Mouse (Mus musculus): ENCODE measurements around the gene Vsx1.
A peak's percentile ranks its signal among the peaks of the same experiment; 100 is the strongest.

Vsx1 gene

DNA sequence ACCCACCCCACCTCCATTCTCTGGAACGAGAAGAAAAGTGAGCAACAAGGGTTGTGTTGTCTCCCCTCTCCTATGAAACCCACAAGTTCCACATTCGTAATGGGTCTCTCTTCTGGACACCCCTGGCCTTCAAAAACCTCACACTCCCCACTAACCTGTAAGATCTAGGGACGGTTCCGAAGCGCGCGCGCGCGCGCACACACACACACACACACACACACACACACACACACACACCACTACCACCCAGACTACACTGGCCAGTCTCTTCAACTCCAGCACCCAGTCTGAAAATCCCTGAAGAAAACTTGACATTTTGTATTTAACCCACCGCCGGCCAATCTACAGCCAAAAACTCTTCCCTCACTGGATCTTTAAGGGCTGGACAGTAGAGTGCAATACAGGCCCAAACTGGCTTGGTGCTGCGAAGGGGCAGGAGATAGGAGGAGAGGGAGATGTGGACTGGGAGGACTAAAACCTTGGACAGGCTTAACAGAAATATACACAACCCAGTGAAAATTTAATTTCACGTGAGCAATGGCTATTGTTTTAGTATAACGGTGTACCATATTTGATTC is at the start of gene Vsx1:
Vsx1 (minus strand) TSS at position 138 of the 578 bp plus-strand sequence.
- DNase-seq (ENCODE audit: low read depth), result no peak

DNA sequence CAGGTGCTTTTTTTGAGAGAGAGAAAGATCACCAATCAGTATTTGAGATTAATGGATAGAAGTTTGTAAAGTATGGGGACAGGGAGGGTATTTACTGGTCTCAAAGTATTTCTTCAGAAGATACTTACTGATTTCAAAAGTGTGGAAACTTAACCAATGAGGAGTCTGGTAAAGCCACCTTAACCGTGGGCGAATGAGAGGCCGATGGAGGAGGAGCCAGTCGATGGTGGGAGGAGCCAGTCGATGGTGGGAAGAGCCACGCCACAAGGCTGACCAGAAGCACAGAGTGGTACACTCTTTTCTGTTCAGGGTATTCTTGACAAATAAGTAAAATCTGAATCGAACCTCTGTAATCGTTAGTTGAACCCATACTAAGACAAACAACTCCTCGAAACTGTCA is 48.7 kb upstream of the Vsx1 start:
- no peak for DNase-seq (ENCODE audit: low read depth)

DNA sequence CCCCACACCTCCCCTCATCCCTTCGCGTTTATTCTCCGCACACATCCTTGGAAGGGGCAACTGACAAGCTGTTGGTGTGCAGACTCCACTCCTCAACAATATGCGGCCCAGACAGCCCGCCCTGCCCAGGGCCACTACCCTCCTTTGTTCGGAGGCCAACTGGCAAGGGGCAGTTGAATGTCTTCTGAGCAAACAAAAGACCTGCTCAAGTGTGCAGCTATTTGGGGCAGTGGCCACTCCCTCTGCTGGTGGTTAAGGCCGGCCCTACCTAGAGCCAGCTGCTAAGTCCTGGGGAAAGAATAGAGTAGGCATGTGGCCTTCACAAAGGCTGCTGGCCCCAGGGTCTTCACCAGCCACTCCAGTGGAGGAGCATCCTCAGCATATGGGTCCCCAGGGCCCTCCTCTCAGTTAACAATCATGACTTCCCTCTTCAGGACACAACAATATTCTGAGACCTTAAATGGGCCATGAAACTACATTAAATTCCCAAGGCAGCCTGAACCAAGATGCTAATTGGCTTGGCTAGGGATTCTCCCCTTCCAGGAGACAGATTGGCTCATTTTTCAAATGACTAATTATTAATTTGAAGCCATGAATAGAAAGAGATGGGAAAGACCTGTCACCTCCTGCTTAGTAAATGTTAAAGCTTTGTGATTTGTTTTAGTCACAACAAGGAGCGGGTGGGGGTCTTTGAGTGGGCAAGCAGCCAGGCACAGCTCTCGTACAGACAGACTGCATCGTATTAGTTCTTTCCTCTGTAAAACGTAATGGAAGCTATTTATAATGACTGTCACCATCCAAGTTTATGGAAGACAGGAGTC is 46.8 kb upstream of the Vsx1 start:
- no peak for DNase-seq (ENCODE audit: low read depth)

- no peak for DNase-seq (ENCODE audit: low read depth)
Measured at GRCm38 (mm10) chr2:150712167-150712674, 23.1 kb upstream of the Vsx1 start.

DNA sequence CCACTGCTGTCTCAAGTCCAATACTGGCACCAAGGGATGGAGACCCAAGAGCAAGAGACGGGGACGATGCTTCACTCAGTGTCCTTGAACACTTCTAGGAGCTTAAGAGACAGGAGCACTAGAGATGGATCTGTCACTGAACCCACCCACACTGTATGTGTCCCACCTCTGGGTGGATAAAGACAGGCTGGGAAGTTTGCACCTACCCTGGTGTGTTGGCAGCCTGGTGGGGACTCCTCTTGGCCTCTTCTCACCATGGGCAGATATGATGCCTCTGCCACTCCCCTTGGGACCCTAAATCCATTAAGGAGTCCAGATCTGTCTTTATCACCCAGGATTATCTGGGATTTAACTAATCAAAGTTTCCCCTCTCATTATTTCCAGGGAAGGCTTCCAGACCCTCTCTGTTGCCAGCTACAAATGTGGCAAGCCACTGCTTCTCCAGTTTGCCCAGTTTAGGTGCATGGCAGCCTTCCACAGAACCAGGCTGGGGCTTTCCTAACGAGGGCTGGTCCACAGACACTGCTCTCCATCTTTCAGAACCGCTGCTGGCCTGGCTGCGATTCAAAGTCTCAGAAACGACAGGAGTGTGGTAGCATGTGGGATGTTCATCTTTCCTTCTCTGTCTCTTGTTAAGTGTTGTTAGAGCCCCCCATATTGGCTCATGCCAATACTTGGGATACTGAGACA is 2.5 kb upstream of the Vsx1 start:
- no peak for DNase-seq (ENCODE audit: low read depth)

DNA sequence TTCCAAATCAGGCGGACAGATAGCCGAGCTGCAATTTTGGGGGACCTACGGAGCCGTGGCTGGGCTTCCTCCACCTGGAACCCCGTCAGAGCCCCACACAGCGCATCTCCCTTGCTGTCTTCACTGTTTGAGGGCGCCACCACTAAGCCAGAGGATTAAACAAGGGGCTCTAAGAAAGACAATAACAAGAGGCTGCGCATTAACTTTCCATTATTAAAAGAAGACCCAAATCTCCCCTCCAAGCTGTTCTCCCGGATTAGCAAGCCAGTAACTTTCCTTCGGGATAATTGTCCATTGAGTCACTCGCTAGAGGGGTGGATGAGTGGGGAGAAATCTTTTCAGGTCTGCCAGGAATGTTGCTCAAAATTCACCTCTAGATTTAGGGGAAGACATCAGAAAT is 1.1 kb upstream of the Vsx1 start:
- no peak for DNase-seq (ENCODE audit: low read depth)

GRCm38 (mm10) chr2:150688541-150689186 is 496 bp downstream of the Vsx1 start:
- DNase-seq (ENCODE audit: low read depth), result no peak

- no peak for DNase-seq (ENCODE audit: low read depth)
Measured at GRCm38 (mm10) chr2:150687871-150688540, 1.2 kb downstream of the Vsx1 start.

DNA sequence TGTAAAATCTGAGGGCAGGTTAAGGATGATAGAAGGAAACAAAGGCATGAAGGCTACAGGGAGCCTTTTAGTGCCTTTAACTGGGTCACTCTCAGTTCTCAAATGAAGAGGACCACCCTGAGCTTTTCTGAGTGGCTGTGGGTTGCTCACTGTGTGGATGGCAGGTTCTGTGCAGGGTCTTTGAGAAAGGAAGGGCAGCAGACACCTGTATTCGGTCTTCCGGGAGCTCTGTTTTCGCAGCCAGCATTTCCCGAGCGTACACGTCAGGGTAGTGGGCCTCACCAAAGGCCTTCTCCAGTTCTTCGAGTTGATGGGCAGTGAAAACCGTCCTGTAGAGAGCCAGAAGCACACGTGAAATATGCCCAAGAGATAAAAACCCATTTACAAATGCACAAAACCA is 3.8 kb downstream of the Vsx1 start:
- no peak for DNase-seq (ENCODE audit: low read depth)

DNA sequence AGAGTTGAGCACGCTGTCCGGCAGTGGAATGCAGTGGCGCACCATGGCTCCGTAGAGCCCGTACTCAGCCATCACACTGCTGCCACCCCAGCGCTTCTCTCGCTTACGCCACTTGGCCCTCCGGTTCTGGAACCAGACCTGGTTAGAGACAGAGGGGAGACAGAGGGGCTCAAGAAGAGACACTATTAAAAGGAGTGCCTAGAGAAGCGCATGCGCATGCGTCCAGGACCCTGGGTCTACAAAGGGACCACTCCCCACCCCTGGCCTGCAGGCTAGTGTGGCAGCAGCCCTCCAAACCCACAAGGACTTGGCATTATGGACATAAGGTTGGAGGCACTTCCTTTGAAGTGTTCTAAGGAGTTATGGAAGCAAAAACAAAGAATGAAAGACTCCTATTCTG is 4.7 kb downstream of the Vsx1 start:
- DNase-seq (ENCODE audit: low read depth), result no peak

GRCm38 (mm10) chr2:150681581-150681980 is 7.6 kb downstream of the Vsx1 start:
- no peak for DNase-seq (ENCODE audit: low read depth)

GRCm38 (mm10) chr2:150678392-150678791 is 10.8 kb downstream of the Vsx1 start:
- peak; percentile 84 for DNase-seq (ENCODE audit: low read depth)

DNA sequence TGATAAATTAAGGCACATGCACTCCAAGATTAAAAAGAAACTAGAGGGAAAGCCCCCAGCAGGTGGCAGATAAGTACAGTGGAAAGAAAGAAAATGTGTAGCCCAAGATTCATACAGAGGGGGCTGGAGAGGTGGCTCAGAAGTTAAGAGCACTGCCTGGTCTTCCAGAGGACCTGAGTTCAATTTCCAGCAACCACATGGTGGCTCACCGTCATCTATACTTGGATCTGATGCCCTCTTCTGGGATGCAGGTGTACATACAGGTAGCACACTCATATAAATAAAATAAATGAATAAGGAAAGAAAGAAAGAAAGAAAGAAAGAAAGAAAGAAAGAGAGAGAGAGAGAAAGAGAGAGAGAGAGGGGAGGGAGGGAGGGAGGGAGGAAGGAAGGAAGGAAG is 13.6 kb downstream of the Vsx1 start:
- peak; percentile 39 for DNase-seq (ENCODE audit: low read depth)

DNA sequence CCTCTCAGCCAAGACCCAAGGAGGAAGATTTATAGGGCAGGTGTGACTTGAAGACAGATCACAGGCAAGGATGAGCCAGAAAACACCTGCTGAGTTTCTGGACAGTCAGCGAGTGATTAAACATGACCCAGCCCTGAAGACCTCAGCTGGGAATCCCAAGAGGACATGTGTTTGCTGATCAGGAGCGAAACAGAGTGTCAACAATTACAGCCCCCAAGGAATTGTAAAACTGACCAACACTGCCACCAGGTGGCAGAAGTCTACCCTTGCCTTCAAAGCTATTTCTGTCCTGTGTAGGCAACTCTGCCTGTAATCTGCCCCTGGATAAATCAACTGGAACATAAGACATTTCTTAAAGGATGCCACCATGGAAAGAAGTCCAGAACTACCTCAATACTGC is 14.3 kb downstream of the Vsx1 start:
- DNase-seq (ENCODE audit: low read depth), result peak; percentile 86

GRCm38 (mm10) chr2:150673929-150674328 is 15.2 kb downstream of the Vsx1 start:
- no peak for DNase-seq (ENCODE audit: low read depth)

DNA sequence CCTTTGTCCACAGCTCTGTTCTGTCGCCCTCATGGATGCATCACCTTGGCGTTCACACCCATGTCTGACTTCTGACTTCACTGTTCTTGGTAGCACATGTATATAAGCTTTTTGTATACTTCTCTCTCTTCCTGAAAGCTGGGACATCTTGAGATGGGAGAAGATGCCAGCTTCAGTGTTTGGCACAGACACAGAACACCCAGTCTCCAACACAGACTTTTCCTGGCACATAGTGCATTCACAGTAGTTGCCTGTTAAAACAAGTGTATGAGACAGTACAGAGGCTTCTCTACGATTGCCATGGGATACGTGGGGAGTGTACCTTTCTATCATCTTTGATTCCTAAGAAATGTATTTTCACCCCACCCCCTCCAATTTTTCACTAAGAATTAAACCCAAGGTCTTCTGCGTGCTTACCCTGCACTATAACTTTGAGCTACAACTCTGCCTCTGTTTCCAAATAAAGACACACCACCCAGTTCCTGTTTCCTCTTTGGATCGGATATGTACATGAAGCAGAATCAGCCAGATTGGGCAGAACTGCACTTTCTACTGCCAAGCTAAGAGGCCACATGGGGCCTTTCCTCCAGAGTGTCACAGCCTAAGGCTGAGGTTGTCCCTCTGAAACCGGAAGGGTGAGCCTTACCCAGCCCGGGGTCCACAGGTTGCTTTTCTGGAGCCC is 17.4 kb downstream of the Vsx1 start:
- DNase-seq (ENCODE audit: low read depth), result no peak

DNA sequence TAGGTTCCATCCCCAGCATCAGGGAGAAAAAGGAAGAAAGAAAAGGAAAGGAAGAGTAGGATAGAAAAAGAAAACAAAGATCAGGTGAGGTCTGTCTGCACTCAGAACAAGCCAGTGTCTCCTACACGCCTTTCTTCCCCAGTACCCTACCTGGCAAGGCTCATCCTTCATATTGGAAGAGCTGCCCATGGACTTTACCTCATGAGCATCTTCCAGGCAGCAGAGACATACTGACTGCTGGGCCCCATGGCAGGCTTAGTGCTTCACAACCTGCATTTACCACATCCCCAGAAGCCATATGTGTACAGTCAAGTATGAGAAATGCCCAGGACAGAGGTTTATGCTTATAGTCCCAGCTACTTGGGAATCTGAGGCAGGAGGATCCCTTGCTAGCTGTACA is 18.2 kb downstream of the Vsx1 start:
- no peak for DNase-seq (ENCODE audit: low read depth)

GRCm38 (mm10) chr2:150669454-150670045 is 19.6 kb downstream of the Vsx1 start:
- DNase-seq (ENCODE audit: low read depth), result no peak

DNA sequence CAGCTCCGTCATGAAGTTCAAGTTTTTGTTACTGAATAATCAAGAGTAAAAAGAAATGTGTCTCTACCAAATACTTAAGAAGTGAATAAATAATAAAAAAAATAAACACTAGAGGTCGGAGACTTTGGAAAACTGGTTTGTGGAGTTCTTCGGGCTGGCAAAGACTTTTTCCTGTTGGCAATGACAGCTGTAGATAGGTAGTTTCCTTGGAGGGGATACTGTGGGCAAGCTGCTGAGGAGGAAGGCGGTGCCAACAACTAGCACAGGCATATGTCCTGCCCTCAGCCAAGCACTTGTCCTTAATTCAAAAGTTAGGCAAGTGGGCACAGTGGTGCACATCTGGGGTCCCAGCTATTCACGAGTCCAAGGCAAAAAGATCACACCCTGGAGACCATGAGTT is 20.2 kb downstream of the Vsx1 start:
- DNase-seq (ENCODE audit: low read depth), result no peak

- DNase-seq (ENCODE audit: low read depth), result peak; percentile 57
Measured at GRCm38 (mm10) chr2:150667820-150668766, 21.1 kb downstream of the Vsx1 start, which contains the start of gene Acss1. TSS of gene Acss1 (minus strand) at chr2:150668500.

Data from naive thymus-derived CD4-positive, alpha-beta T cell, adult 2 months (primary cell).